Mouse (Mus musculus) thymus, postnatal 36 days (tissue): ENCODE measurements around the gene Ikbkg.
"Not testable (repeated sequence)": the region's sequence is repeated elsewhere in the genome, so short reads cannot be mapped to it uniquely, and the experiment has no call there.

Experiments used
- DNase-seq, 2 experiments: peaks; one replicate each; pipeline ENCODE4 v3.0.0; 2022; ENCODE audit warnings: mixed read lengths in 2 of 2

The Ikbkg gene

DNA sequence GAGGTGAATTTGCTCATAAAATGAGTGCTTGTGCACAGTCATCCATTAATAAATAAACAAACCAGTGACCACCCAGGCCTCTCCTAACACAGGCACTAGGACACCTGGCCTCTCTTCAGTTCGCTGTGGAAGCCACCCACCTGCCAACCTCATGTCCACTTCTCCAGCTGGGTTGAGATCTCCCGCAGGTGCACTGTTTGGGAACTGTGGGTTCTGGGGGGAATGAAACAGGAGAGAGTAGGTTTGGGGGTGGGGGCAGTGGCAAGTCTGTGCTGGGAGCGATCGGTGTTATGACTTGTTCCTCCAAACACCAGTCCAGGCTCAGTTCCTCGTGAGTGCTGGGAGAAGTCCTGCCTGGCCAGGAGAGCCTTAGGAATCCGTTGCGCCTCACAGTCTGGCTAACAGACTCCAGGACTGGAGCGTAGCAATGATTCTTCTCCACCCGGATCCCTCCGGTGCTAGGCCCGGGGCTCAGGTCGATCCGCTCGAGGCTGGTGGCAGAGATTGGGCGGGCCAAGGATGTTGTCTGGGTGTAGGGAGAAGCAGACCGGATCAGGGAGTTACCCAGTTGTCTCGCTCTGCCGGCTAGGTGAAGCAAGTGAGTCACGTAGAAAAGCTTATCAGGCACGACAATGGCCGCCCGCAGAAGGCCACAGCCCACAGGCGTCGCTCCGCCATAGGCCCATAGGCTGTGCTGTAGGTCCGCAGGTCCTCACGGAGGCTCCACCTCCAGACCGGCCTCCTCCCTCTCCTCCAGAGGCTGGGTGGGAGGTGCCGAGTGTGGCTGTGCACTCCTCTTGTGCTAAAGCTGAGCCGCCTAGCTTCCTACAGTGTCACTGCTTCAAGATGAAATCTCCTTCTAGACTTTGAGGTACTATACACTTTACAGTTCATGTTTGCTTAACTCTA lies at the start of gene Ikbkg, which contains the start of gene Fam3a:
Ikbkg (plus strand) TSS at position 756 of the 909 bp plus-strand sequence.
Fam3a (minus strand) TSS at position 738 of the 909 bp plus-strand sequence.
- peak; percentile 79 to 90 for DNase-seq

DNA sequence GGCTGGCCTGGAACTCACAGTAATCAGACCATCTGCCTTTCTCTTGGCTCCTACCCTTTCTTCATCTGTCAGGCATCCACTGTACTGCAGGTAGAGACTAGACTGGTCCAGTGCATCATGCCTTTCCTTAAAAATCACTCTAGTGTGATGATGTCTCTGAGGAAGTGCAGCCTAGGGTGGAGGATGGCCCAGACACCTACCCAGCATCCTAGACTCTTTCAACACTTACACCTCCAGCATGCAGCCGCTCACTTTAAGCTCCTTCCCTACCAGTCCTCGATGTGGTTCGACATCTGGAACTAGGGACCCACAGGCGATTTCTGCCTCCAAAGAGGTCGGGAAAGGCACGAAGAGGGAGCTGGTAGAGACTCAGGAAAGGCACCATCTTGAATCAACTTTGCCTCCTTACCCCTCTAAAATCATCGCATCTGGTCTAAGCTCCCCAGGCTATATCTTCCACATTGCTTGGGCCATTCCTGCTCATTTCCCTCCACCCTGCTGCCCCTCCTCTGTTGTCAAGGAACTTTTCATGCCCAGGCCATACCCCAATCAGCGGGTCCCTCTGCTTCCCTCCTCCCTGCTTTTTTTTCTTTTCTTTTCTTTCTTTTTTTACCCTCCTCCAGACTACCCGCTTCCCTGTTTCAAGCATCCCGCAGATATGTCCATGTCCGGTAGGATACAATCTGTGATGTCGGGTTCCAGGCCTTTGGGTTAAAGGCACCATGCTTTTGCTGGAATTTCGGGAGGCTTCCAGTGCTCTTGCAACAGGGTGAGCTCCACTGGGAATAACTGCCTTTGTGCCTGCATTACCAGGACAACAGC lies 40.2 kb upstream of the Ikbkg start:
- DNase-seq, result no peak

DNA sequence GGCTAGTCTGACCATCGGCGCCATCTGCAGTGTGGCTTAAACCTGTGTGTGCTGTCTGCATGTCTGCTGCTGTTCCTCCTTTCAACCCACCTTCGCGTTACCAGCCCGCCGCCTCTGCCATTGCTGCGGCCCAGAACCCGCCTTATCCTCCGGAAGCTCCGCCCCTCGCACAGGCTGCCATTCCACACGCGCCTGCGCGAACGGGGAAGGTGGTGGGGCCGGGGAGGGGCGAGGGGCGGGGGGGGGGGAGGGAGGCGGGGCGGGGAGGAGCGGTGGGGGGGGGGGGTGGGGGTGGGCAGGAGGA lies 39.7 kb upstream of the Ikbkg start, which contains the start of gene Lage3:
Lage3 (minus strand) TSS at position 152 of the 304 bp plus-strand sequence.
- DNase-seq, result peak; percentile 78 to 87

DNA sequence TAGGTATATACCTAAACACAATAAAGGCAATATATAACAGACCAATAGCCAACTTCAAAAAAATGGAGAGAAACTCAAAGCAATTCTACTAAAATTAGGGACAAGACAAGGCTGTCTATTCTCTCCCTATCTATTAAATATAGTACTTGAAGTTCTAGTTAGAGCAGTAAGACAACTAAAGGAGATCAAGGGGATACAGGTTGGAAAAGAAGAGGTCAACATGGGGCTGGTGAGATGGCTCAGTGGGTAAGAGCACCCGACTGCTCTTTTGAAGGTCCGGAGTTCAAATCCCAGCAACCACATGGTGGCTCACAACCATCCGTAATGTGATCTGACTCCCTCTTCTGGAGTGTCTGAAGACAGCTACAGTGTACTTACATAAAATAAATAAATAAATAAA lies 36.0 kb upstream of the Ikbkg start:
- not testable (repeated sequence) for DNase-seq

DNA sequence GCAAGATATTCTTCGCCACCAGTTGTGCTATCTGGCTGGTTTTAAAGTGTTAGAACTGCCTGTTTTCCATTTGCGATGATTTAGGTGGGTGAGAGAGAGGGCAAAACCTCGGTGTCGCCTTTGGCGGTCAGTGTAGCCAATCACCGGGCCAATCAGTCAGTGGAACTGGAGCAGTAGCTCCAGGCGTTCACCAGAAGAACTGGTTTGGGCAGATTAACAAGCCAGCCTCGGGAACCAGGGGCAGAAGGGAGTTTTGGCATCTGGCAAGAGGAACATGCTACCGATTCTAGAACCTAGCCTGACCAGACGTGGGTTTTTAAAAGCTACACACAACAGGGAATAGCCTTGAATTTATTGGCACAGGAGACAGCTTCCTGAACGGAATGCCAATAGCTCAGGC lies 33.9 kb upstream of the Ikbkg start:
- DNase-seq, result no peak

- DNase-seq, result no peak
Measured at GRCm38 (mm10) chrX:74367512-74367911, 25.6 kb upstream of the Ikbkg start.

DNA sequence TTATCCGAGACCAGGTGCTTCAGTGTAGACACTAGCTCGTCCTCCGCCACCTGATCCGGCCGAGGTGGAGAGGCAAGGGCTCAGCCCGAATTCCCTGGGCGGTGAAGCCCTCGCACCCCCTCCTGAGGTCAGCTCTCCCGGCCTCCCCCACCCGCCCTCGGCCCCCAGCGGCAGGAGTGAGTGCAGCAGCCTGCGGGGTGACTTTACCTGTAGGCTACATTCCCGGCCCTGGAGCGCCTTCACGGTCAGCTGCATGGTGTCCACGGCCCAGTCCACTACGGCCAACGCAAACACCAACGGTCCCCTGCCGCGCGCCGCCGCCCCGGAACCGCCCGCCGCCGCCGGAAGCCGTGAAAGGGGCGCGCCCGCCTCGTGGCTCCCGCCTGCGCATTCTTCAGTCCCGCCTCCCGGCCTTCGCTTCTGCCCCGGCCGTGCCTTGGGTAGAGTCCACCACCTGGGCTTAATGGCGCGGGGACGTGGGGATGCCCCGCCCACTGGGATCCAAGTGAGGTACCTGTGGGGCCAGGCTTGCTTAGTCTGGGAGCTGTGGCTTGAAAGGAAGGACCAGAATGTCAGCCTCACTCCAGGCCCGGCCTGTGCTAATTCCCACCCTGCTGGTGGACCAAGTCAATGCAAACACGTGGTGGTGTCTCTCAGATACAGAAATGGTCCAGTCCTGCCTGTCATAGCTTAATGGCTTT lies 24.7 kb upstream of the Ikbkg start:
- DNase-seq, result peak; percentile 61 to 66

- peak; percentile 83 to 88 for DNase-seq
Measured at GRCm38 (mm10) chrX:74372888-74373549, 20.1 kb upstream of the Ikbkg start, which contains the start of the genes Ubl4a and Slc10a3. Gene Ubl4a (minus strand): TSS chrX:74373218. Gene Slc10a3 (minus strand): TSS chrX:74373349.

DNA sequence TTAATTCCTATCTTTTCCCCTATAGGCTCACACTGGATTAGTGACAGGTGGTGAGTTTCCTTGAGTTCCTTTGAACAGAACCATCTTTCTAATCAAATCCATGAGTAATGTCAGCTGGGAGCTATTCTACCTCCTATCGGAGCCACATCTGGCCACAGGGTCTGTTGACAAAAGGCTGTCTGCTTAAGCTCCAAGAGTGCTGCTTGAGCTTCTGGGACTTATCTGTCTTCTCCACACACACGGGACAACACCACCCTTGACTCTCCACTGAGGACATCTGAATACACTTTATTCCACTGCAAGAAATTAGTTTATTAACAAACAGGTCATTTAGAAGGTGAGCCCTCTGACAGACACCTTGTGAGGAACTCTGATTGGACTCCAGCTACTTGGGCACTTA lies 8.6 kb upstream of the Ikbkg start:
- no peak for DNase-seq

- DNase-seq, result no peak
Measured at GRCm38 (mm10) chrX:74388153-74388552, 4.9 kb upstream of the Ikbkg start.

DNA sequence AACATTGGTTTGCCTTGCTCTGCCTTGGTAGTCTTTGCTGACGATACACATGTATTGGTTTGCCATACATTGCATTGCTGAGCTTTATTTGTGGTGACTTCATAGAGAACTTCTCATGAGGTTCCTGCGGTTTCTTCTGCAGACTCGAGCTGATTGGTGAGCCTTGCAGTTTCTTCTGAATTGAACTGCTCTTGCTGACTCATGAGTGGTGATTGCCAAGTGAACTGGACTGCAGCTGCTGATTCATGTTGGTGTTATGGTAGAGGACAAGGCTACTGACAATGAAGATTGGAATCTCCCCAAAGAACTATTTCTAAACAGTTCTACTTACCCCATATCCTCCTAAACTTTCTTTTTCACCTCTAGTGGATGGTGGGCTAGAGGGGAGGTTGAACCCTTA lies 7.0 kb downstream of the Ikbkg start:
- DNase-seq, result no peak

GRCm38 (mm10) chrX:74408340-74408739 lies 15.2 kb downstream of the Ikbkg start:
- DNase-seq, result no peak

DNA sequence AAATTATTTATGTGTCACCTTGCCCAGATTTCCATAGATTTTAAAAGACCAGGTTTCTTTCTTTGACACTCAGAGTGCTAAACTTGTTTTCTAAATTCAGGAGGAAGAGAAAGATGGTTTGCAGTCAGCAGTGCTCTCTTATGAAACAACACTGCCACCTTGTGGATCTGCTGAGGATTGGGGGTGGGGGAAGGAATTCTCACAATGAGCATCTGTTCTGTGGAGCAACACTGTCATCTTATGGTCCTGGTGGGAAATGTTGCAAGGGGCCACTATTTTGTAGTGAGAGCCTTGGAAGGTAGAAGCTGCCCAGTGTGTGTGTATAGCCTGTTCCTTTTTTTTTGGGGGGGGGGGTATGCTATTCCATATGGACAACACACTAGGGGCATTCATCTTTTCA lies 20.3 kb downstream of the Ikbkg start:
- peak; percentile 58 to 63 for DNase-seq

DNA sequence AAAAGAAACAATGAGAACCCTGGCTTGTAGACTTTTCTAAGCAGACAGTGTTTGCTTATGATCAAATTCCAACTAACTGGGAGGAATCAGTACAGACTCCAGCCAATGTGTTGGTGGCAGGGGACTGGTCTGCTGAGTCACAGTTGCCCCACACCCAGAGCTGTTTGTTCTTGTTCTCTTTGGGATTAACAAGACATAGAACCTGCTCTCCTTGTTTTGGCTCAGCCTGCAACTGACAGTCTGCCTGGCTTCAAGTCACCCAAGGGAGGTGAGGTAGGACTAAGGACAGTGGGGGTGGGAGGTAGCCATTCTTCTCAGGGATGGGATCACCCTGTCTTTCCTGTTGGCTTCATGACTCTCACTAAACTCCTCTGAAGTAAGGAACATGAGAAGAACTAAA lies 31.4 kb downstream of the Ikbkg start:
- DNase-seq, result no peak

GRCm38 (mm10) chrX:74425195-74425594 lies 32.1 kb downstream of the Ikbkg start:
- DNase-seq, result no peak

DNA sequence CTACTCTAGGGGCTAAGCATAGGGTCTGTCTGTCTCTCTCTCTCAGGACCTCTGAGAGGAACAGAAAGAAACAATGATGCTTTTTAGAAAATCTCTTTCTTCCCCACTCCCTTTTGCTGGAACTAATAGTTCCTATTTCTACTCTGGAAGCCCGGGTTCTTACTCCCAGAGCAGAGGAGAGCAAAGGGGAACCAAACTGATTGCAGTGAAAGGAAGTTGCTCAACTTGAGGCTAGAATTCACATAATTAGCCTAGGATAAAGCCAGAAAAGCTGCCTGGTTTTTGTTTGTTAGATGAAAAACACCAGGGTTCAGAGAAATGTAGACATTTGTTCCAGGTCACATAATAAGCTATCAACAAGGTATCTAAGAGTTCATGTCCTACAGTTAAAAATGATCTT lies 33.2 kb downstream of the Ikbkg start:
- DNase-seq, result no peak

GRCm38 (mm10) chrX:74427116-74427515 lies 34.0 kb downstream of the Ikbkg start:
- DNase-seq, result no peak

DNA sequence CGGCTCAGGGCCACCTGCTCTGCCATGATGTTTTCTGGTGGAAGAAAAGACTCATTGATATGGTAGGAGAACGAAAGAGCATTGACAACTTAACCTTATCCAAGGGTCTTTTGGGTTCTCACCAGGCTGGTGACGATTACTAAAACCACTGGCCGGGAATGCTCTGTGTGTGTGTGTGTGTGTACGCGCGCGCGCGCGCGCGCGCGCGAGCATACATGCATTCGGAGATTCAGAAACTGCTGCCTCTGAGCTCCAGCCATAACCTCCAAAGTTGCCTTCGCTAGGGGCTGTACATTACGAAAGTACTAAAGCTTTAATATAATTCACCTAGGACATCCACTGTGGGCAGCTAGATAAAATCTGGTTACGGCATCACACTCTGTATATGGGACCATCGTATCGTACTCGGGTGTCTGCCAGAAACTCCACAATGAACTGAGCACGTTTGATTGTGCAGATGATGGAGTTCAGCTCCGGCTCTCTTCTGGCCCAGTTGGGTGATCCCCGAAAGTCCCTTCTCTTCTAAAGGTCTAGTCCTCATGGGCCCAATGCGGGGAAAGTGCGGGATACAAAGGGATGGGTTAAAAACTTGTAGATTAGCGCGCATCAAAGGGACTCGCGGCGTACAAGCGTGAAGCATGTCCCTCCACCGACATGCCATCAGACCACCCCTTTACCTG lies 35.2 kb downstream of the Ikbkg start:
- no peak for DNase-seq

GRCm38 (mm10) chrX:74428826-74429276 lies 35.8 kb downstream of the Ikbkg start, which contains the start of gene G6pdx:
Gene G6pdx (minus strand): TSS chrX:74429194.
- DNase-seq, result peak; percentile 87 to 89

DNA sequence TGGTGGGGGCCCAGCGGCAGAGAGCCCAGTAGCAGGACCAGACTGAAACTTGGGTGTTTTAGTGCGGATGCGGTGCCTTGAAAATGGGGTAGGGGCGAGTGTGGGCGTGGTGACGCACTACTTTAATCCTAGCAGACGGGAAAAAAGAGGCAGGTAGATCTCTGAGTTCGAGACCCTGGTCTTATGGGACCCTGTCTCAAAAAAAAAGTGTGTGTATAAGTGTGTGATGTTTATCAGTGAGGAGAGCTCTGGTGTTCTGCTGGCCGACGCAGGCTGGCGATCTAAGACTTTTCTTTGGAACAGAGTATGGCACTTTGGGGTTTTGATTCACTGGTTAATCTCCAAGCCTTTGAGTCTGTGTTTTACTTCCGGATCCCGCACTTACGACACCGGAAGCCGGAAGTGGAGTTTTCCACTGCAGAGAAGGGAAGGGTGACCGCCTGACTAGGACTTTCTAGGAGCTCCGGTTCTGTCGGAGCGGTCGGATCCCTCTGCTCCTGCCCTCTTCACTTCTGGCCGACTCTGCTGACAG lies 36.3 kb downstream of the Ikbkg start:
- peak; percentile 58 to 69 for DNase-seq
